Mouse (Mus musculus): ENCODE results near the gene Tprkb. TPM values are rescaled to one million over a fixed set of nuclear protein-coding genes. Genes with fewer than 3 reads are reported as not detected.
"Not testable (repeated sequence)": the region's sequence is repeated elsewhere in the genome, so short reads cannot be mapped to it uniquely, and the experiment has no call there.

The Tprkb gene
- polyA plus RNA-seq, 1 experiment from 2014 or later: 29.0 TPM

DNA sequence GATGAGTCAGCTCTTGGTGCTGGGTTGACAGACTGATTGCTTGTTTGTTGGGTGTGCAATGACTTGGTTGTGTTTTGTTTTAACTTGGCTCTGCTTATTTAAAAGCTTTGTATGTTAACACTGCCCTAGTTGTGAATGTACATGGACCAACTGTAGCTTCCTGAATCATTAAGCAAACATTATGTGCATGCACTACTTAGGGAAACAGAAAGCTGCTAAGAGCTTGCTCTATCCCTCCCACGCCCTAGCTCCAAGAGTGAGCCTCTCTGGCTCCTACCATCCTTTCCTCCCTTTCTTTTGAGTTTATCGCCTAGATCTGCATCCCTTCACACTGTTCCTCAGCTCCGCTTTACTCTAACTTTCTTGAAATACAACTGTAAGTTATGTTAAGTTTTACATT lies 61.7 kb downstream of the Tprkb start:
- Histone ChIP-seq H3K4me1 (ENCODE audit: control insufficient read depth, insufficient read depth, low read length) (no peaks in the 10 kb centered on the region), H3K36me3 (ENCODE audit: control insufficient read depth, insufficient read depth, low read length) (no peaks in the 10 kb centered on the region), H3K4me3 (ENCODE audit: low read depth, low read length) (no peak overlapping the region), H3K4me2 (ENCODE audit: low read depth, severe bottlenecking) (no peak overlapping the region), H3K9ac (ENCODE audit: low read length) (no peak overlapping the region), H3K27ac (replicated peaks; ENCODE audit: low read depth, low read length) (no peak overlapping the region), H3K27me3 (ENCODE audit: control insufficient read depth, insufficient read depth, low read length) (no peaks in the 10 kb centered on the region), H3K9me3 (ENCODE audit: control insufficient read depth, low read length) (no peaks in the 10 kb centered on the region)
- WGBS: 85% methylated on average over 3 of the region's 3 CpGs
- DNase-seq (ENCODE audit: low spot score) (no peak), ATAC-seq (ENCODE audit: insufficient number of reproducible peaks, low FRiP score, low TSS enrichment, low read depth) (no peak)

DNA sequence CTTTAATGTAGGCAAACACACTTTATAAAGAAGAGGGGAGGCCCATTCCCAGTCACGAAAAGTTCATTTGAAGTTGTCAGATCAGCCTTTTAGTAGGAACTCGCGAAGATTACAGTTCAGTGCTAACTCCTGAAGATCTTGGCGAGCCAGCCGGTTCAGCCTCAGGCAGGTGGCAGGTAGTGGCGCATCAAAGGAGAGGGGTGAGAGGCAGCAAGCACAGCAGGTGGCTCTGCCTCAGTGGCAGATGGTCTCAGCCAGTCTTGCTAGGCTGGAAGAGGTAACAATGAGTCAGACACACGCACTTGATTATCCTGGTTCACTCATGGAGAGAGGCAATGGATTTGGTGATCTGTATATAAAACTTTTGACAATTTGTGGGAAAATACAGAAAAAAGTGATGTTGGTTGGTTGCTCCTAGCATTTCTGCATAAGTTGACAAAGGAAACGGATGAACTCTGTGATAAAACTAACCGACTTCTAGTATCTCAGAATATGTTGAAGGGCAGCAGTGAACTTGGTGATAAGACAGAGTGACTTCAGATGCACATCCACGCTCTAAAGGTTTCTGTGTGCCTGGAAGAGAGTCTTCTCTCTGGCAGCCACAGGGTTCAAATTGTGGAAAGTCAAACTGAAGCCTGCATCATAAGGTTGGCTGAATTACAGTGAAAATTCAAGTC lies 63.4 kb downstream of the Tprkb start:
- Histone ChIP-seq H3K4me3 (ENCODE audit: low read depth, low read length) (no peak overlapping the region), H3K27ac (replicated peaks; ENCODE audit: low read depth, low read length) (no peak overlapping the region), H3K36me3 (ENCODE audit: control insufficient read depth, insufficient read depth, low read length) (no peaks in the 10 kb centered on the region), H3K4me1 (ENCODE audit: control insufficient read depth, insufficient read depth, low read length) (no peaks in the 10 kb centered on the region), H3K4me2 (ENCODE audit: low read depth, severe bottlenecking) (no peak overlapping the region), H3K9me3 (ENCODE audit: control insufficient read depth, low read length) (no peaks in the 10 kb centered on the region), H3K9ac (ENCODE audit: low read length) (no peak overlapping the region), H3K27me3 (ENCODE audit: control insufficient read depth, insufficient read depth, low read length) (no peaks in the 10 kb centered on the region)
- ATAC-seq (ENCODE audit: insufficient number of reproducible peaks, low FRiP score, low TSS enrichment, low read depth) (no peak), DNase-seq (ENCODE audit: low spot score) (no peak)
- 42% methylated on average over 10 of the region's 10 CpGs for WGBS

DNA sequence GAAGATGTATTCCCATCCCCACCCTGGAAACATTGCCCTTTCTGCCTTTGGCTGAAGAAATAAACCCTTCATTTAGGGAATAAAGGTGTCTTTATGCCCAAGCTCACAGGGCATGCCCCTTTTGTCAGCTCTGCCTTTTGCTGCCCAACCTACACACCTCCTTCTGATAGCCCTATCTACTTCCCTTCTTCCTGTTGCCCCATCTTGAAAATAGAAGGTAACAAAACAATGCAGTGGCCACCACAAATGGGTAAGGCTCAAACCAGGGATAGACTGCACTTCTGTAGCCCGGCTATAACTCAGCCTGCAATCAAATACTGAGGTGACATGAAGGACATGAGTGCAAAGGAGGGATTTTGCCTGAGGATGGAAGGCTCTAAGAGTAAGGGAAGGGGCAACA lies 64.1 kb downstream of the Tprkb start:
- DNase-seq (ENCODE audit: low spot score): no peak
- no peaks in the 10 kb centered on the region for H3K36me3 ChIP-seq (ENCODE audit: control insufficient read depth, insufficient read depth, low read length)
- no peak overlapping the region for H3K27ac ChIP-seq (replicated peaks; ENCODE audit: low read depth, low read length)
- H3K27me3 ChIP-seq (ENCODE audit: control insufficient read depth, insufficient read depth, low read length): no peaks in the 10 kb centered on the region
- H3K4me2 ChIP-seq (ENCODE audit: low read depth, severe bottlenecking): no peak overlapping the region
- ATAC-seq (ENCODE audit: insufficient number of reproducible peaks, low FRiP score, low TSS enrichment, low read depth): no peak
- WGBS: 82% methylated on average over 1 of the region's 1 CpGs
- no peak overlapping the region for H3K4me3 ChIP-seq (ENCODE audit: low read depth, low read length)
- no peaks in the 10 kb centered on the region for H3K9me3 ChIP-seq (ENCODE audit: control insufficient read depth, low read length)
- no peak overlapping the region for H3K9ac ChIP-seq (ENCODE audit: low read length)
- no peaks in the 10 kb centered on the region for H3K4me1 ChIP-seq (ENCODE audit: control insufficient read depth, insufficient read depth, low read length)

DNA sequence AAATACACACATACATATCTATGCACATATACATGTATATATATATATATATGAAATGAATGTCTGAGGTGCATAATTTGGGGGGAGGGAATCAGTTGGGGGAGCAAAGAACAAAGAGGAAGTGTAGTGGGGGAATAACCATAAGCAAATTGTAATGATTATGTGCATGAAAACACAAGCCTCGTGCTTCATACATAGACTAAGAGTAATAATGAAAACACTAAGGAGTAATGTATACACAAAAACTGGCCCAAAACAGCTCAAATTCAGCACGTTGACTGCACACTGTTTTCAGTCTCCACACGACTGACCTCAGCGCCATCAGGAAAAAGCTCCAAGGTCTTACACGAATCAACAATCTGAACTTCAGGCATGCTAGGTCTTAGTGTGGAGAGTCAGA lies 64.6 kb downstream of the Tprkb start:
- Histone ChIP-seq H3K27ac (replicated peaks; ENCODE audit: low read depth, low read length) (no peak overlapping the region), H3K4me3 (ENCODE audit: low read depth, low read length) (no peak overlapping the region), H3K36me3 (ENCODE audit: control insufficient read depth, insufficient read depth, low read length) (no peaks in the 10 kb centered on the region), H3K9me3 (ENCODE audit: control insufficient read depth, low read length) (no peaks in the 10 kb centered on the region), H3K27me3 (ENCODE audit: control insufficient read depth, insufficient read depth, low read length) (no peaks in the 10 kb centered on the region), H3K4me1 (ENCODE audit: control insufficient read depth, insufficient read depth, low read length) (no peaks in the 10 kb centered on the region), H3K9ac (ENCODE audit: low read length) (no peak overlapping the region), H3K4me2 (ENCODE audit: low read depth, severe bottlenecking) (no peak overlapping the region)
- ATAC-seq (ENCODE audit: insufficient number of reproducible peaks, low FRiP score, low TSS enrichment, low read depth) (no peak), DNase-seq (ENCODE audit: low spot score) (no peak)
- 86% methylated on average over 5 of the region's 5 CpGs for WGBS

DNA sequence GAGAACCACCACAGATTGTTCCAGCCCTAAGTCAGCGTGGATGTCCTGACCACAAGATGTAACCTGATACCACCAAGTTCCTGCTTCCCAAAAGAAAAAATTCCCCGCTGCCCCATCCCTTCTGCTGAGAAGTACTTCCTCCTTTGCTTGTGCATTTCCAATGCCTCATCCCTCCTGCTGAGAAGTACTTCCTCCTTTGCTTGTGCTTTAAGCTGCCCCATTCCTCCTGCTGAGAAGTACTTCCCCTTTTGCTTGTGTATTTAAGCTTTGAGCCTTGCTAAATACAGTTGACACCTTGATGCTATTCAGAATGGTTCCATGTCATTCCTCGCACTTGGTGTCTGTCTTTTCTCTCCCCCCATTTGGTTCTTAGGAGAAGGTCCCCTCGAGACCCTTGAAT lies 67.1 kb downstream of the Tprkb start:
- not testable (repeated sequence) for H3K9me3 ChIP-seq (ENCODE audit: control insufficient read depth, low read length)
- WGBS: 80% methylated on average over 4 of the region's 4 CpGs

More for the DNA sequence above, 67.1 kb downstream of the Tprkb start:
- not testable (repeated sequence) for H3K4me3 ChIP-seq (ENCODE audit: low read depth, low read length); H3K27me3 ChIP-seq (ENCODE audit: control insufficient read depth, insufficient read depth, low read length); H3K27ac ChIP-seq (replicated peaks; ENCODE audit: low read depth, low read length); H3K4me2 ChIP-seq (ENCODE audit: low read depth, severe bottlenecking); DNase-seq (ENCODE audit: low spot score); H3K9ac ChIP-seq (ENCODE audit: low read length); ATAC-seq (ENCODE audit: insufficient number of reproducible peaks, low FRiP score, low TSS enrichment, low read depth); H3K4me1 ChIP-seq (ENCODE audit: control insufficient read depth, insufficient read depth, low read length); H3K36me3 ChIP-seq (ENCODE audit: control insufficient read depth, insufficient read depth, low read length)

Other genes with a start within 250 kb of the Tprkb start
- gene Nat8f7, start 198.7 kb upstream of the Tprkb start, polyA plus RNA-seq (2014; fragmentation: Nextera tagmentation; extraction: Ambion mirVana): not detected in 2 replicates
- 0.21 TPM in 1 of 2 replicates, not detected in the other for gene Nat8f3, start 146.1 kb upstream of the Tprkb start, polyA plus RNA-seq (2014; fragmentation: Nextera tagmentation; extraction: Ambion mirVana)
- not detected in 2 replicates for gene Nat8f6, start 90.9 kb upstream of the Tprkb start, polyA plus RNA-seq (2014; fragmentation: Nextera tagmentation; extraction: Ambion mirVana)
- gene Nat8f5, start 90.9 kb upstream of the Tprkb start, polyA plus RNA-seq (2014; fragmentation: Nextera tagmentation; extraction: Ambion mirVana): not detected in 2 replicates
- not detected in 2 replicates for gene Nat8, start 79.8 kb upstream of the Tprkb start, polyA plus RNA-seq (2014; fragmentation: Nextera tagmentation; extraction: Ambion mirVana)
- not detected in 2 replicates for gene Nat8f2, start 42.7 kb upstream of the Tprkb start, polyA plus RNA-seq (2014; fragmentation: Nextera tagmentation; extraction: Ambion mirVana)
- 2.3 and 3.2 TPM in 2 replicates for gene Nat8f4, start 7.0 kb upstream of the Tprkb start, polyA plus RNA-seq (2014; fragmentation: Nextera tagmentation; extraction: Ambion mirVana)
- gene Nat8f1, start 3.8 kb downstream of the Tprkb start, polyA plus RNA-seq (2014; fragmentation: Nextera tagmentation; extraction: Ambion mirVana): 3.5 and 4.4 TPM in 2 replicates
- 44.7 and 50.6 TPM in 2 replicates for gene Dusp11, start 49.8 kb downstream of the Tprkb start, polyA plus RNA-seq (2014; fragmentation: Nextera tagmentation; extraction: Ambion mirVana)
- not detected in 2 replicates for gene Figla, start 104.3 kb downstream of the Tprkb start, polyA plus RNA-seq (2014; fragmentation: Nextera tagmentation; extraction: Ambion mirVana)
- 5.9 and 6.4 TPM in 2 replicates for gene Add2, start 116.8 kb downstream of the Tprkb start, polyA plus RNA-seq (2014; fragmentation: Nextera tagmentation; extraction: Ambion mirVana)

Measured in limb, embryonic 11.5 days (tissue).